Mouse (Mus musculus) T-cell, adult 2 months (primary cell): ENCODE data around the gene Samt1.
"Not testable (repeated sequence)": the region's sequence is repeated elsewhere in the genome, so short reads cannot be mapped to it uniquely, and the experiment has no call there.

Source experiments
- DNase-seq: peaks from one replicate; pipeline ENCODE4 v3.0.0; 2022; ENCODE audit warnings: low spot score

The Samt1 gene

GRCm38 (mm10) chrX:154012540-154012939 is at the start of gene Samt1:
Samt1 (minus strand) TSS chrX:154012640.
- DNase-seq = not testable (repeated sequence)

- not testable (repeated sequence) for DNase-seq
These were observed 42.5 kb upstream of the Samt1 start, which contains the start of gene Gm10057 for GRCm38 (mm10) chrX:154054939-154055338. Gm10057 (minus strand) TSS chrX:154055039.

GRCm38 (mm10) chrX:154033727-154034126 is 21.3 kb upstream of the Samt1 start, which contains the start of gene 4921511M17Rik:
4921511M17Rik (minus strand) TSS chrX:154033827.
- not testable (repeated sequence) for DNase-seq

DNA sequence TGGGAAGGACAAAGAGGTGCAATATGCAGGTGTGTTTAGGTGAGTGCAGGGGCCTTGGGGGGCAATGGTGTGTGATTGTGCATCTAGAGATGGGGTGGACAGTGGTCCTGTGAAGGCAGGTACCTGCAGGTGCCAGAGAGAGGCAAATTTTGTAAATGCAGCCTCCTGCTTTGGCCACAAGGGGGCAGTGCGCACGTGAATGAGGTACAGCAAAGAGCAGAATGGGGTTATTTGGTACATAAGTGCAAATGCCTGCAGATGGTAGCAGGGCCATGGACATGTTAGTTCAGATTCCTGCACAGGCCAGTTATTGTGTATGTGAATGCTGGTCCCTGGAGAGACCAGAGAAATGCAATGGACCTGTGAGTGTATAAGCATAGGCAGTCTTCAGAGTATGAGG is 35.5 kb downstream of the Samt1 start:
- DNase-seq = not testable (repeated sequence)

GRCm38 (mm10) chrX:153976467-153976866 is 36.0 kb downstream of the Samt1 start:
- not testable (repeated sequence) for DNase-seq

DNA sequence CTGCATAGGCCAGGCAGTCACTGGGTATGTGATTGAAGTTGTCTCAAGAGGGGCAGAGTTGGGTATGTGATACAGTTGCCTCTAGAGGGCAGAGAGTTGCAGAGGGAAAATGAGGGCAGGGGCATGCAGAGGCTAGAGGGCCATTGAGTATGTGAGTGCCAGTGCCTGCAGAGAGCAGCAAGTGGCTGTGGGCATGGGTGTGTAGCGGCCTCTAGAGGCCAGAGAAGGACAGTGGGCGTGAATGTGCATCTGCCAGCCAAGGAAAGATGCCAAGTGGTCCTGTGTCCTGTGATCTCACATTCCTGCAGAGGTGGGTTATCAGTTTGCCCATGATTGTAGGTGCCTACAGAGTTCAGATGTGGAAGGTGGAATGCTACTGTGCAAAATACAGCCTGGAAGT is 38.0 kb downstream of the Samt1 start:
- DNase-seq = no peak

GRCm38 (mm10) chrX:153952866-153953265 is 59.6 kb downstream of the Samt1 start:
- DNase-seq = not testable (repeated sequence)
